Mouse (Mus musculus): ENCODE results near the gene Irf7. TPM values are rescaled to one million over a fixed set of nuclear protein-coding genes. Genes with fewer than 3 reads are reported as not detected.
A peak's percentile ranks its signal among the peaks of the same experiment; 100 is the strongest.

Gene Irf7
- 4.6 and 5.4 TPM in 2 replicates for polyA plus RNA-seq (2012; rRNA removed)
- 4.8 and 5.1 TPM in 2 replicates for polyA plus RNA-seq (2014; fragmentation: Nextera tagmentation; extraction: Ambion mirVana)

GRCm38 (mm10) chr7:141265739-141266561 lies at the start of gene Irf7:
Gene Irf7 (minus strand): TSS chr7:141266481.
- TF ChIP-seq EP300 (IDR thresholded peaks at IDR 0.05; ENCODE audit: low read depth) (no peak), CTCF (IDR thresholded peaks at IDR 0.05; ENCODE audit: low read depth) (no peak)
- Histone ChIP-seq H3K27me3 (ENCODE audit: control insufficient read depth, insufficient read depth, low read length) (no peaks in the 10 kb centered on the region; the same call in 1 of the 2 replicates), H3K36me3 (replicated peaks; ENCODE audit: control insufficient read depth, insufficient read depth, low read depth) (peaks cover 28% of the 10 kb centered on the region), H3K4me2 (ENCODE audit: low read depth) (peak within 1 kb of the TSS; percentile 74), H3K9ac (replicated peaks) (peak within 1 kb of the TSS; percentile 62), H3K27ac (no peak within 1 kb of the TSS; the same call in 1 of the 2 replicates), H3K4me3 (ENCODE audit: insufficient read depth in 1 of 2, low read depth in 2 of 2, low read length in 2 of 2) (peak within 1 kb of the TSS; percentile 64 to 97), H3K9me3 (ENCODE audit: control insufficient read depth, low read length) (no peaks in the 10 kb centered on the region), H3K4me1 (replicated peaks; ENCODE audit: control insufficient read depth in 2 of 2, insufficient read depth in 2 of 2, low read length in 1 of 2) (peaks cover 13 to 17% of the 10 kb centered on the region in 2 experiments)
- peak; percentile 78 for ATAC-seq (ENCODE audit: insufficient read depth)
- WGBS (ENCODE audit: insufficient replicate concordance): 4% methylated on average over 25 of the region's 25 CpGs
- peak; percentile 60 to 74 (median 69) for DNase-seq (ENCODE audit: low read depth in 3 of 3, low spot score in 3 of 3)

- WGBS (ENCODE audit: insufficient replicate concordance): 73% methylated on average over 5 of the region's 5 CpGs
These were observed 49.7 kb upstream of the Irf7 start for GRCm38 (mm10) chr7:141315974-141316373.

GRCm38 (mm10) chr7:141315076-141315475 lies 48.8 kb upstream of the Irf7 start:
- no peaks in the 10 kb centered on the region for H3K4me1 ChIP-seq (replicated peaks; ENCODE audit: control insufficient read depth in 2 of 2, insufficient read depth in 2 of 2, low read length in 1 of 2)
- H3K4me3 ChIP-seq (ENCODE audit: insufficient read depth in 1 of 2, low read depth in 2 of 2, low read length in 2 of 2): no peak overlapping the region
- no peak overlapping the region for H3K4me2 ChIP-seq (ENCODE audit: low read depth)
- H3K27me3 ChIP-seq (ENCODE audit: control insufficient read depth, insufficient read depth, low read length): no peaks in the 10 kb centered on the region
- H3K36me3 ChIP-seq (replicated peaks; ENCODE audit: control insufficient read depth, insufficient read depth, low read depth): peaks cover 62% of the 10 kb centered on the region
- no peak for TF ChIP-seq CTCF (IDR thresholded peaks at IDR 0.05; ENCODE audit: low read depth)
- no peak for TF ChIP-seq EP300 (IDR thresholded peaks at IDR 0.05; ENCODE audit: low read depth)
- no peaks in the 10 kb centered on the region for H3K9me3 ChIP-seq (ENCODE audit: control insufficient read depth, low read length)
- 60% methylated on average over 8 of the region's 8 CpGs for WGBS (ENCODE audit: insufficient replicate concordance)
- DNase-seq (ENCODE audit: low read depth in 3 of 3, low spot score in 3 of 3) (no peak), ATAC-seq (ENCODE audit: insufficient read depth) (no peak)
- H3K9ac ChIP-seq (replicated peaks): no peak overlapping the region; the same call in 1 of the 2 replicates
- no peak overlapping the region for H3K27ac ChIP-seq

More at GRCm38 (mm10) chr7:141315974-141316373, 49.7 kb upstream of the Irf7 start:
- no peak overlapping the region for H3K4me2 ChIP-seq (ENCODE audit: low read depth)
- H3K27me3 ChIP-seq (ENCODE audit: control insufficient read depth, insufficient read depth, low read length): no peaks in the 10 kb centered on the region
- ATAC-seq (ENCODE audit: insufficient read depth) (no peak; the same call in 1 of the 2 replicates), DNase-seq (ENCODE audit: low read depth in 3 of 3, low spot score in 3 of 3) (no peak)
- H3K36me3 ChIP-seq (replicated peaks; ENCODE audit: control insufficient read depth, insufficient read depth, low read depth): peaks cover 62% of the 10 kb centered on the region
- TF ChIP-seq EP300 (IDR thresholded peaks at IDR 0.05; ENCODE audit: low read depth) (no peak), CTCF (IDR thresholded peaks at IDR 0.05; ENCODE audit: low read depth) (peak; percentile 74)
- no peak overlapping the region for H3K4me3 ChIP-seq (ENCODE audit: insufficient read depth in 1 of 2, low read depth in 2 of 2, low read length in 2 of 2)
- H3K9ac ChIP-seq (replicated peaks): no peak overlapping the region
- H3K4me1 ChIP-seq (replicated peaks; ENCODE audit: control insufficient read depth in 2 of 2, insufficient read depth in 2 of 2, low read length in 1 of 2): no peaks in the 10 kb centered on the region
- no peak overlapping the region for H3K27ac ChIP-seq
- H3K9me3 ChIP-seq (ENCODE audit: control insufficient read depth, low read length): no peaks in the 10 kb centered on the region

- no peak for ATAC-seq (ENCODE audit: insufficient read depth)
- 72% methylated on average over 2 of the region's 2 CpGs for WGBS (ENCODE audit: insufficient replicate concordance)
- no peak for DNase-seq (ENCODE audit: low read depth in 3 of 3, low spot score in 3 of 3)
These were observed 48.1 kb upstream of the Irf7 start for GRCm38 (mm10) chr7:141314416-141314815.

GRCm38 (mm10) chr7:141304537-141304936 lies 38.3 kb upstream of the Irf7 start:
- H3K4me1 ChIP-seq (replicated peaks; ENCODE audit: control insufficient read depth in 2 of 2, insufficient read depth in 2 of 2, low read length in 1 of 2): no peaks in the 10 kb centered on the region
- H3K9ac ChIP-seq (replicated peaks): no peak overlapping the region
- no peak for DNase-seq (ENCODE audit: low read depth in 3 of 3, low spot score in 3 of 3)
- H3K27me3 ChIP-seq (ENCODE audit: control insufficient read depth, insufficient read depth, low read length): no peaks in the 10 kb centered on the region
- TF ChIP-seq EP300 (IDR thresholded peaks at IDR 0.05; ENCODE audit: low read depth) (no peak), CTCF (IDR thresholded peaks at IDR 0.05; ENCODE audit: low read depth) (no peak)
- WGBS (ENCODE audit: insufficient replicate concordance): 84% methylated on average over 4 of the region's 4 CpGs
- ATAC-seq (ENCODE audit: insufficient read depth): no peak
- no peak overlapping the region for H3K27ac ChIP-seq
- H3K36me3 ChIP-seq (replicated peaks; ENCODE audit: control insufficient read depth, insufficient read depth, low read depth): peaks cover 22% of the 10 kb centered on the region
- no peak overlapping the region for H3K4me2 ChIP-seq (ENCODE audit: low read depth)
- H3K4me3 ChIP-seq (ENCODE audit: insufficient read depth in 1 of 2, low read depth in 2 of 2, low read length in 2 of 2): no peak overlapping the region
- no peaks in the 10 kb centered on the region for H3K9me3 ChIP-seq (ENCODE audit: control insufficient read depth, low read length)

More at GRCm38 (mm10) chr7:141314416-141314815, 48.1 kb upstream of the Irf7 start:
- Histone ChIP-seq H3K4me2 (ENCODE audit: low read depth) (no peak overlapping the region), H3K9me3 (ENCODE audit: control insufficient read depth, low read length) (no peaks in the 10 kb centered on the region), H3K4me1 (replicated peaks; ENCODE audit: control insufficient read depth in 2 of 2, insufficient read depth in 2 of 2, low read length in 1 of 2) (no peaks in the 10 kb centered on the region), H3K27me3 (ENCODE audit: control insufficient read depth, insufficient read depth, low read length) (no peaks in the 10 kb centered on the region), H3K4me3 (ENCODE audit: insufficient read depth in 1 of 2, low read depth in 2 of 2, low read length in 2 of 2) (no peak overlapping the region), H3K9ac (replicated peaks) (no peak overlapping the region), H3K36me3 (replicated peaks; ENCODE audit: control insufficient read depth, insufficient read depth, low read depth) (peaks cover 62% of the 10 kb centered on the region), H3K27ac (no peak overlapping the region)
- no peak for TF ChIP-seq CTCF (IDR thresholded peaks at IDR 0.05; ENCODE audit: low read depth)
- no peak for TF ChIP-seq EP300 (IDR thresholded peaks at IDR 0.05; ENCODE audit: low read depth)

All from liver, embryonic 14.5 days (tissue).